Mouse (Mus musculus) spleen, postnatal 10 days (tissue): ENCODE measurements around the gene Slc9a7.
A peak's percentile ranks its signal among the peaks of the same experiment; 100 is the strongest.

Experiments used
- DNase-seq, 2 experiments: peaks; one replicate each; pipeline ENCODE4 v3.0.0; 2021 to 2022; ENCODE audit warnings: low spot score in 2 of 2

Gene Slc9a7

DNA sequence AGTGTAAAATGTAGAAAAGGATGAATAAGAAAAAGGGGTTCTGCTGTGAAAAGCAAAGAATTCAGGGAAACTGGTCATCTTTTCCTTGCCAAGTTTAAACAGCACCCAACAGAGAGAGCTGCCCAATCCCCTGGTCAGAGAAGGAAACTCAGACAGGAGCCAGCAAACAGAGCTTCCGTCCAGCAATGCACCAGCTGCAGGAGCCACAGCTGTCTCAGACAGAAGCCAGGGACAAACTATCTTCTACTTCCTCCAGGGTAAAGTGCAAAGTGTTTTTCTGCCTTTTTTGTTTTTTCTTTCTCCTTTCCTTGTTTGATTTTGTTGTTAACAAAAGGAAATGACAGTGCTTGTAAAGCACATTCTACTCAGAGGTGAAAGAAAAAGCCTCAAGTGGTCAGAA lies 131.3 kb downstream of the Slc9a7 start:
- no peak for DNase-seq

DNA sequence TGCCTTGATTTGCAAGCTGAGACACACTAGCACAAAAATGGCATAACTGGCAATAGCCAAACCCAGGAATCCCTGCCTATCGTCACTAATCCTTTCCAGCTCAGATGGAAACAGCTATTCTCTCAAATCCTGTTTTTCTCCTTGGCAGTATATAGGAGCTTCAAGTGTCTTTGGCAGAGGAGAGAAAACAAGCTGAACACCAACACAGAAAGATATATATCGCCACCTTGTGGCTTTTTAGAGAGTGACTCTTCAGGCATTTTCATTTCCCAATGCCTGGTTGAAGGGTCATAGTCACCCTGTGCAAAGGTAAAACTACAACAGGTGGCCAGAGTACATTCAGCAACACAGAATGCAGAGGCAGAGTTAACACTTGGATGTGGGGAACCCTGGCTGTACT lies 134.1 kb downstream of the Slc9a7 start:
- DNase-seq: no peak

DNA sequence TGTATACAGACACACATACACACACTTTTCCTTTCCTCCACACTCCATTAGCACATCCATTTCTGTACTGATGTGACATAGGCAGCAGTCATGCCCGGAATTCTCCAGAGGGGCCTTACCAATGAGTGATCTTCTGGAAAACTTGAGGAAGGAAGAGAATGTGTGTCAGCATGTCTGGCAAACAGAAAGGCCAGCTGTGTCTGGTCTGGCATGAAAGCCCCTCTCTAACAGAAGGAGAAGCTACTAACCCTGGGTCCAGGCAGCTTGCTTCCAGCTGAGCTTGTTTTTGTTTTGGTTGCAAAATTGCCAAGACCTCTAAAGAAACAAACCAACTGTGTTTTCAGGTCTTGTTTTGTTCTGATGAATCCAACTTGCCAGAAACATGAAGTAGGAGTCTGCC lies 162.1 kb downstream of the Slc9a7 start:
- DNase-seq: no peak

DNA sequence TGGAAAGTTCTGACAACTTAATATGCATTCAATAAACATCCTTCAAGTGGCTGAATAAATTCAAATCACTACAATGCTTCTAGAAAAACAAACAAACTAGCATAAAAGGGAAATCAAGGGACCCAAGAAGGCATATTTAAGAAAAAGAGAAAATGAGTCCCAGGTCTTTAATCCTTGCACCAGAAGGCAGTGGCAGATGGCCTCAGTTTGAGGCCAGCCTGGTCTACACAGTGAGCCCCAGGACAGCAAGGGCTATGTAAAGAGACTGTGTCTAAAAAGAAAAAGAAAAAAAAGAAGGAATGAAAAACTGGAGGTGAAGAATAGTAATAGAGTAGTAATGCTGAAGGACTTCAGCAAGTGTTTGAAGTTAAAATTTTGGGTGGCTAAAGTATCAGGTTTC lies 162.7 kb downstream of the Slc9a7 start:
- DNase-seq: no peak

DNA sequence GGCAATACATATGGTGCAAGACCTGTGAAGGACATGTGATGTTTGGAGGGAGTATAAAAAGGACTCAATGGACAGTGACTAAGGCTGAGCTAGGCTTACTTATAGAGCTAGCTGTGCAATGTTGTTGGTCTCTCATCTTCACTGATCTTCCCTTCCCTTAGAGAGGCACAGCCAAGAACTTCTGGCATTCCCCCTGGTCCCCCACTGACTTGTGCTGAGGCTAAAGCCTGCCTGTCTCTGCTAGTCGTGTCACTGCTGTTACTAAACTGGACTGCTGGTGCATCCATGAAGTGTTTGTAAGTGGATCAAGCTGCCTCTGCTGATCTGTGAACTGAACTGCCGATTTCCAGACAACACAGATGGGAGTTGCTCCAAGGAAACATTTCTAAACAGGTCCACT lies 166.1 kb downstream of the Slc9a7 start:
- no peak for DNase-seq

DNA sequence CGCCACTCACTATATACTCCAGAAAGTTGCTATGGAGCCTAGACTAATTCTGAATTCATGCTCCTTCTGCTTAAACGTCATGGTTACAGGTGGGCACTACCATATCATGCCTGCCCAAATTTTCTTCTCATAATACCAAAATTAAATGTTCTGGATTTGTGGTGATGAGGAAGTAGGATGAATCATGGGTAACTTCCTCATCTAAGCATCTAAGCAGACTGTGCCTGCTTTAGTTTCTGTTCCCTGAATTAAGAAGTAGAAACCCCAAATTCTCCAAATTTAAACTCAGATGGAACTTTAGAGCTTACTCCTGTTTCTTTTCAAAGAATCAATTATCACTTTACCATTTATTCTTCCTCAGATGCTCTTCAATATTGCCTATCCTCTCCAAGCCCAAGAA lies 173.9 kb downstream of the Slc9a7 start:
- DNase-seq: no peak

DNA sequence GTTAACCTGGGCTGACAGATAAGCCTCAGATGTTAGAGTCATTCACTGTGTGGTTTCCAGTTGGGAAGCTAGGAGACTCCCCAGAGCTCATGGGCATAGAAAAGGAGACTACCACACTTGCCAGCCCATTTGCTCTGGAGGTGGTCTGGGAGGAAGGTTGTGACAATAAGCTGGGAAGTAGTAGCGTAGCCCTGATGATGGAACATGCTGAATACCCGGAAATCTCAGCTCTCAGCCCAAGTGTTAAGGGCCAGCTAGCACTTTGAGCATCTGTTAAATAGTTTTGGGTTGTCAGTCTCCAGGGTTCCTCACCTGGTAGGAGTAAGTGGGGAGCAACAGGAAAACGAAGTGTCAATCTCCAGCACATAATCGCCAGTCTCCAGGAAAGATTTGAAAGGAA lies 221.4 kb downstream of the Slc9a7 start:
- DNase-seq: no peak

DNA sequence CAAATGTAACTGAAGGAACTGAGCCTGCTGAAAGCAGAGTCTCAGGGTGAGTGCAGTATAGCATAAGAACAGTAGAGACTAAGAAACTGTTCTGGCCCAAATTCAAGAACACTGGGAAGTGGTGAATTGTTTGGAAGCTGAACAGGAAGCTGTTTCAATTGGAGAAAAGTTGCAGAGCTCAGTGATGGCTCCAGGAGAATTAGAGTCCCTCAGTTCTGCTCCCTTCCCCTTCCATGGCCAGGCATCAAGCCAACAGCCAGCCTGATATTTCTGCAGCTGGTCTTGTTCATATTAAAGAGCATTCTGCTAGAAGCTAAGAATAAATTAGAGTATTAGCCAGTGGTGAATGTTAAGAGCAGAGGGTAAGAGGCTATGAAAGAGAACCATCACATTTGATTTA lies 225.0 kb downstream of the Slc9a7 start:
- DNase-seq: no peak

DNA sequence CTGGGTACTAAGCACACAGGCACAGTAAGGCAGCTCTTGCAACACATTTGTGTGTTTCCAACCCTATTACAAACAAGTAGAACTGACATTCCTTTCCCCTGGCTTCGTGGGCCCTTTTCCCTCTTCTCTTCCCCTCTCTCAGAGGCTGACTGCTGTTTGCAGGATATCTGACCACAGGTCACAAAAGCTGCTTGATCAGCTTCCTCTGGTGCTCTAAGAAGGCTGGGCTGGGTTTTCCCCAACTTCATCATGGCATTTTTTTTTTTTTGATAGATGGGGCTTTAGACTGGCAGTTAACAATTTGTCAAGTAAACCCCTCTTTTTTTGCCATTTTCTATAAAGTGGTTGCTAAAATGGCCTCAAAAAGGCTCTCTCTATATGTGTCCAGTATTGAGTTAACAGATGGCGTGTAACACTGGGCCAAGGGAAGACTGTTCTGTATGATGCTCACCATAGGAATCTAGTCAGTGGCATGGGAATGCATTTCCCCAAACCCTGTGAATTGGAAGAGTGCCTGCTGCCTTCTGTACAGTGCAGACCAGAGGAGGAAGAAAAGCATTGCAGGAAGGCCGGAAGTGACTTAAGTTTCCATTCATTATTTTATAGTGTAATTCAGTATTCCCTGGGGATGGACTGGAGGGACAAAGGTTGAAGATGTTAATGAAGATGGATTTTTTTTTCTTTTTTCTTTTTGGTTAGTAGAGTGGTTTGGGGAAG lies 229.7 kb downstream of the Slc9a7 start:
- DNase-seq: no peak

DNA sequence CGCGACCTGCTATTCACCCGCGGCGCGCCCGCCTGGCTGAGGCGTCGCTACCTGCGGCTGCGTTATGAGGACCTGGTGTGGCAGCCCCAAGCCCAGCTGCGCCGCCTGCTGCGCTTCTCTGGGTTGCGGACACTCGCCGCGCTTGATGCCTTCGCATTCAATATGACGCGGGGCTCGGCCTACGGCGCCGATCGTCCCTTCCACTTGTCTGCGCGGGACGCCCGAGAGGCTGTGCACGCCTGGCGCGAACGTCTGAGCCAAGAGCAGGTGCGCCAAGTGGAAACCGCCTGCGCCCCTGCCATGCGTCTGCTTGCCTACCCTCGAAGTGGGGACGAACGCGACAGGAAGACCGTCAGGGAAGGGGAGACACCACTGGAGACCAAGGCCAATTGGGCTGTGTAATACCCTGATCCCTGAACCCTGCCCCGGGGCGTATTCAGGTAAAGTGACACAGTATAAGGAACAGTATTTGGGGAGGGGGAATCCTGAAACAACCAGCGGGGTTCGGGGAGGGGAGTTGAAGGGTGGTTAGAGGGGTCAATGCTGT lies 230.8 kb downstream of the Slc9a7 start:
- DNase-seq: peak in 1 of 2 experiments; percentile 10

DNA sequence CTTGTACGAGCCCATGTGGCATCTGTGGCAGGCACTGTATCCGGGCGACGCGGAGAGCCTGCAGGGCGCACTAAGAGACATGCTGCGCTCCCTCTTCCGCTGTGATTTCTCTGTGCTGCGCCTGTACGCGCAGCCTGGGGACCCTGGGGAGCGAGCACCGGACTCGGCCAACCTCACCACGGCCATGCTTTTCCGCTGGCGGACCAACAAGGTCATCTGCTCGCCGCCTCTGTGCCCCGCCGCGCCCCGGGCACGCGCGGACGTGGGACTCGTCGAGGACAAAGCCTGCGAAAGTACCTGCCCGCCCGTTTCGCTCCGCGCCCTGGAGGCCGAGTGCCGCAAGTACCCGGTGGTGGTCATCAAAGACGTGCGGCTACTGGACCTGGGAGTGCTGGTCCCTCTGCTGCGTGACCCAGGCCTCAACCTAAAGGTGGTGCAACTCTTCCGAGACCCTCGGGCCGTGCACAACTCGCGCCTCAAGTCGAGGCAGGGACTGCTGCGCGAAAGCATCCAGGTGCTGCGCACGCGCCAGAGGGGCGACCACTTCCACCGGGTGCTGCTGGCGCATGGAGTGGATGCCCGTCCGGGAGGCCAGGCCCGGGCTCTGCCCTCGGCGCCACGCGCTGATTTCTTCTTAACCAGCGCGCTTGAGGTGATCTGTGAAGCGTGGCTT lies 231.4 kb downstream of the Slc9a7 start:
- peak; percentile 6 to 15 for DNase-seq

DNA sequence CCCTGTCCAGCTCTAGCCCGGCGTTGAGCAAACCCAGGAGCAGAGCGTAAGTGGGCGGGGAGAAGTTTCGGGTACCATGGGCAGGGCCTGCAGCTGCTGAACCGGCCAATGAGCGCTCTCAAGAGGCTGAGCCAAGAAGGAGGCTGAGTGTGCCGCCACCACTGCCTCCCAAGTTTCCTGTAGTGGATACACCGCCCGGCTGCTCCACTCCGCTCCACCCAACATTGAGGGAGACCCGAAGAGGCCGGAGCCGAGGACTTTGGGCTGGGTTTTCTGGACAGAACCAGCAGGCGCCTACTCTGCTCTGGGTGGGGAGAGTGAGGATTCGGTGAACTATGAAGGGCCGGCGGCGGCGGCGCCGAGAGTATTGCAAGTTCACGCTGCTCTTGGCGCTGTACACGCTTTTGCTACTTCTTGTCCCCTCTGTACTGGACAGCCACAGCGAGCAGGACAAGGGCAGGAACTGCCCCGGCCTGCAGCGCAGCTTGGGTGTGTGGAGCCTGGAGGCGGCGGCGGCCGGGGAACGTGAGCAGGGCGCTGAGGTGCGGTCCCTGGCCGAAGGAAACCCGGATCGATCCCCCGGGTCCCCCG lies 232.1 kb downstream of the Slc9a7 start, which contains the start of gene Chst7:
TSS of gene Chst7 (plus strand) at position 180 of the 591 bp plus-strand sequence.
- peak in 1 of 2 experiments; percentile 28 for DNase-seq
